Mouse (Mus musculus) forebrain, embryonic 11.5 days (tissue): ENCODE data around the gene Ubl4a. TPM values are rescaled to one million over a fixed set of nuclear protein-coding genes. Genes with fewer than 3 reads are reported as not detected.
A peak's percentile ranks its signal among the peaks of the same experiment; 100 is the strongest.

Experiments used
- ATAC-seq: fragments of 200-750 bp; cut with Nextera tagmentation; replicated peaks from 2 replicates; pipeline ENCODE4 v1.8.0; 2017; ENCODE audit warnings: moderate TSS enrichment; ENCODE audit not compliant: low FRiP score
- DNase-seq: peaks from one replicate; pipeline ENCODE4 v3.0.0-alpha.2; 2017; ENCODE audit warnings: low spot score
- H3K27ac ChIP-seq: fragments of 300-500 bp; sonication (generic); 2 replicates; pipeline ENCODE4 v1.5.1; 2014; ENCODE audit warnings: low read depth, low read length
- H3K27me3 ChIP-seq: fragments of 300-500 bp; sonication (generic); 2 replicates; pipeline ENCODE4 v1.6.1; 2014; ENCODE audit warnings: mild to moderate bottlenecking, low read length, mixed read lengths; ENCODE audit not compliant: control insufficient read depth, insufficient read depth
- H3K36me3 ChIP-seq: fragments of 300-500 bp; sonication (generic); 2 replicates; pipeline ENCODE4 v1.6.1; 2014; ENCODE audit warnings: mild to moderate bottlenecking, low read length, moderate library complexity, mixed read lengths; ENCODE audit not compliant: control insufficient read depth, insufficient read depth
- H3K4me1 ChIP-seq: fragments of 300-500 bp; sonication (generic); replicated peaks from 2 replicates; pipeline ENCODE4 v1.6.1; 2014; ENCODE audit warnings: low read length, mixed read lengths; ENCODE audit not compliant: control insufficient read depth, insufficient read depth
- H3K4me2 ChIP-seq: fragments of 300-500 bp; sonication (generic); 2 replicates; pipeline ENCODE4 v1.6.1; 2014; ENCODE audit warnings: low read depth, mild to moderate bottlenecking, low read length, moderate library complexity, mixed read lengths; ENCODE audit not compliant: severe bottlenecking
- H3K4me3 ChIP-seq: fragments of 300-500 bp; sonication (generic); 2 replicates; pipeline ENCODE4 v1.5.1; 2014; ENCODE audit warnings: low read depth, low read length
- H3K9ac ChIP-seq: fragments of 300-500 bp; sonication (generic); 2 replicates; pipeline ENCODE4 v1.6.1; 2014; ENCODE audit warnings: low read length
- H3K9me3 ChIP-seq: fragments of 300-500 bp; sonication (generic); 2 replicates; pipeline ENCODE4 v1.6.1; 2016; ENCODE audit warnings: low read length, mixed read lengths; ENCODE audit not compliant: control insufficient read depth
- WGBS: fragments of 180-500 bp; shearing (Covaris S2); extraction: QIAGEN DNeasy Blood & Tissue Kit; methylation state at CpG from one replicate; pipeline ENCODE4 v1.1.7; 2014; 5-methylcytosine and 5-hydroxymethylcytosine counted together
- polyA plus RNA-seq: library from polyadenylated mRNA; unstranded; fragments of >200 nt; fragmentation: Nextera tagmentation; extraction: Ambion mirVana; gene quantifications from 2 replicates; pipeline ENCODE4 v1.2.1, GENCODE M21; 2014

Gene Ubl4a
- 72.8 and 72.9 TPM in 2 replicates for polyA plus RNA-seq

- Histone ChIP-seq H3K27ac (no peak within 1 kb of the TSS), H3K36me3 (no peaks in the 10 kb centered on the region), H3K9ac (peak within 1 kb of the TSS; percentile 51), H3K9me3 (no peaks in the 10 kb centered on the region), H3K4me3 (peak within 1 kb of the TSS; percentile 34), H3K4me1 (no peaks in the 10 kb centered on the region), H3K4me2 (peak within 1 kb of the TSS; percentile 57), H3K27me3 (no peaks in the 10 kb centered on the region)
- 12% methylated on average over 32 of the region's 32 CpGs for WGBS
- DNase-seq (peak; percentile 89), ATAC-seq (peak; percentile 93)
These were observed at the start of gene Ubl4a, which contains the start of gene Slc10a3 for GRCm38 (mm10) chrX:74372888-74373549. Gene Ubl4a, minus strand, starts transcription at chrX:74373218. Gene Slc10a3, minus strand, starts transcription at chrX:74373349.

GRCm38 (mm10) chrX:74413377-74413776 is 40.4 kb upstream of the Ubl4a start:
- H3K4me1 ChIP-seq, result no peaks in the 10 kb centered on the region
- no peaks in the 10 kb centered on the region for H3K9me3 ChIP-seq
- no peak overlapping the region for H3K9ac ChIP-seq
- DNase-seq, result peak; percentile 74
- no peak overlapping the region for H3K4me3 ChIP-seq
- no peaks in the 10 kb centered on the region for H3K27me3 ChIP-seq
- no peak overlapping the region for H3K4me2 ChIP-seq
- 0 out of 2 replicates have a peak, but pooled peaks have one; percentile 63 for ATAC-seq
- H3K27ac ChIP-seq, result no peak overlapping the region
- no peaks in the 10 kb centered on the region for H3K36me3 ChIP-seq

GRCm38 (mm10) chrX:74408340-74408739 is 35.3 kb upstream of the Ubl4a start:
- Histone ChIP-seq H3K27ac (no peak overlapping the region), H3K9ac (no peak overlapping the region), H3K4me2 (no peak overlapping the region), H3K4me1 (no peaks in the 10 kb centered on the region), H3K9me3 (no peaks in the 10 kb centered on the region), H3K36me3 (no peaks in the 10 kb centered on the region), H3K27me3 (no peaks in the 10 kb centered on the region), H3K4me3 (no peak overlapping the region)
- ATAC-seq, result no peak
- WGBS, result 68% methylated on average over 2 of the region's 2 CpGs
- DNase-seq, result no peak

- Histone ChIP-seq H3K4me2 (no peak overlapping the region), H3K27me3 (no peaks in the 10 kb centered on the region), H3K4me1 (no peaks in the 10 kb centered on the region), H3K9ac (no peak overlapping the region), H3K9me3 (no peaks in the 10 kb centered on the region), H3K4me3 (no peak overlapping the region), H3K27ac (no peak overlapping the region), H3K36me3 (no peaks in the 10 kb centered on the region)
- 84% methylated on average over 3 of the region's 3 CpGs for WGBS
- no peak for ATAC-seq
- no peak for DNase-seq
These were observed 27.1 kb upstream of the Ubl4a start for GRCm38 (mm10) chrX:74400136-74400535.

GRCm38 (mm10) chrX:74392535-74393443 is 19.8 kb upstream of the Ubl4a start, which contains the start of the genes Fam3a and Ikbkg:
Gene Fam3a, minus strand, starts transcription at chrX:74393272.
Gene Ikbkg, plus strand, starts transcription at chrX:74393290.
- Histone ChIP-seq H3K9me3 (no peaks in the 10 kb centered on the region), H3K4me2 (peak within 1 kb of the TSS; percentile 64), H3K4me3 (peak within 1 kb of the TSS; percentile 42), H3K27me3 (no peaks in the 10 kb centered on the region), H3K4me1 (no peaks in the 10 kb centered on the region), H3K27ac (0 out of 2 replicates have a peak within 1 kb of the TSS, but pooled peaks have one; percentile 46), H3K9ac (peak within 1 kb of the TSS; percentile 73), H3K36me3 (no peaks in the 10 kb centered on the region)
- peak; percentile 100 for ATAC-seq
- 14% methylated on average over 30 of the region's 30 CpGs for WGBS
- DNase-seq, result peak; percentile 87

GRCm38 (mm10) chrX:74388153-74388552 is 15.1 kb upstream of the Ubl4a start:
- ATAC-seq (no peak), DNase-seq (no peak)
- Histone ChIP-seq H3K4me1 (no peaks in the 10 kb centered on the region), H3K9me3 (no peaks in the 10 kb centered on the region), H3K36me3 (no peaks in the 10 kb centered on the region), H3K27me3 (no peaks in the 10 kb centered on the region), H3K4me2 (no peak overlapping the region), H3K27ac (no peak overlapping the region), H3K4me3 (no peak overlapping the region), H3K9ac (no peak overlapping the region)

- Histone ChIP-seq H3K4me2 (no peak overlapping the region), H3K36me3 (no peaks in the 10 kb centered on the region), H3K9ac (no peak overlapping the region), H3K27me3 (no peaks in the 10 kb centered on the region), H3K9me3 (no peaks in the 10 kb centered on the region), H3K27ac (no peak overlapping the region), H3K4me1 (no peaks in the 10 kb centered on the region), H3K4me3 (no peak overlapping the region)
- no peak for DNase-seq
- no peak for ATAC-seq
- 68% methylated on average over 2 of the region's 2 CpGs for WGBS
These were observed 11.4 kb upstream of the Ubl4a start for GRCm38 (mm10) chrX:74384451-74384850.

- 10% methylated on average over 39 of the region's 49 CpGs for WGBS
- Histone ChIP-seq H3K9ac (peak overlapping the region; percentile 69), H3K4me3 (peak overlapping the region; percentile 45), H3K27me3 (no peaks in the 10 kb centered on the region), H3K36me3 (no peaks in the 10 kb centered on the region), H3K4me2 (peak overlapping the region; percentile 63), H3K4me1 (no peaks in the 10 kb centered on the region), H3K27ac (no peak overlapping the region), H3K9me3 (no peaks in the 10 kb centered on the region)
- DNase-seq (peak; percentile 77), ATAC-seq (peak; percentile 72)
These were observed 4.7 kb downstream of the Ubl4a start for GRCm38 (mm10) chrX:74368209-74368909.
